Mouse (Mus musculus) left cerebral cortex, postnatal 14 days (tissue): ENCODE data around the gene Tc2n. TPM values are rescaled to one million over a fixed set of nuclear protein-coding genes. Genes with fewer than 3 reads are reported as not detected.

ENCODE experiments used
- DNase-seq, 2 experiments: peaks; one replicate each; pipeline ENCODE4 v3.0.0; 2021 to 2022; ENCODE audit warnings: low spot score in 2 of 2, mixed read lengths in 1 of 2
- intact Hi-C: fragments of 180-260 bp; cut with DNase I; formaldehyde crosslinking; loops from one replicate; pipeline ENCODE4 v1.15.1; 2025
- long read RNA-seq, 2 experiments: library from polyadenylated mRNA; stranded (forward); transcript quantifications; one replicate each; pipeline ENCODE4 v2.0.0; 2021
- total RNA-seq, 2 experiments: library from RNA; stranded (reverse); gene quantifications; 2 replicates each; pipeline ENCODE4 v1.2.3; 2021

Tc2n gene
- total RNA-seq = under 1 TPM; 0.23 to 0.29 TPM
- long read RNA-seq, experiment 1 = 0 reads
- long read RNA-seq, experiment 2 = 0 reads

- DNase-seq = peak; percentile 3 to 8
- intact Hi-C loops = no loop called here
Measured at GRCm38 (mm10) chr12:101718054-101718754, at the start of gene Tc2n. Gene Tc2n (minus strand): TSS chr12:101718523.

- intact Hi-C loops = no loop called here
- no peak for DNase-seq
Measured at GRCm38 (mm10) chr12:101767306-101768053, 49.2 kb upstream of the Tc2n start.

- DNase-seq = no peak
- intact Hi-C loops = no loop called here
Measured at GRCm38 (mm10) chr12:101766228-101766852, 48.0 kb upstream of the Tc2n start.

- no peak for DNase-seq
- intact Hi-C loops = no loop called here
Measured at GRCm38 (mm10) chr12:101764870-101765269, 46.5 kb upstream of the Tc2n start.

- intact Hi-C loops = no loop called here
- no peak for DNase-seq
Measured at GRCm38 (mm10) chr12:101763065-101763464, 44.7 kb upstream of the Tc2n start.

- DNase-seq = no peak
- intact Hi-C loops = no loop called here
Measured at GRCm38 (mm10) chr12:101762054-101762453, 43.7 kb upstream of the Tc2n start.

- intact Hi-C loops = no loop called here
- no peak for DNase-seq
Measured at GRCm38 (mm10) chr12:101759440-101760045, 41.2 kb upstream of the Tc2n start.

- DNase-seq = no peak
Measured at GRCm38 (mm10) chr12:101758698-101759097, 40.4 kb upstream of the Tc2n start.

GRCm38 (mm10) chr12:101742375-101742774, 24.1 kb upstream of the Tc2n start:
- DNase-seq = no peak
- intact Hi-C loops = no loop called here

More at GRCm38 (mm10) chr12:101758698-101759097, 40.4 kb upstream of the Tc2n start:
- intact Hi-C loops = no loop called here

GRCm38 (mm10) chr12:101740486-101740885, 22.2 kb upstream of the Tc2n start:
- intact Hi-C loops = no loop called here
- no peak for DNase-seq

GRCm38 (mm10) chr12:101740045-101740444, 21.7 kb upstream of the Tc2n start:
- intact Hi-C loops = no loop called here
- no peak for DNase-seq

- intact Hi-C loops = no loop called here
- no peak for DNase-seq
Measured at GRCm38 (mm10) chr12:101718755-101719150, 430 bp upstream of the Tc2n start.

- intact Hi-C loops = no loop called here
- DNase-seq = no peak
Measured at GRCm38 (mm10) chr12:101699176-101699575, 19.1 kb downstream of the Tc2n start.

GRCm38 (mm10) chr12:101696521-101696920, 21.8 kb downstream of the Tc2n start:
- intact Hi-C loops = no loop called here
- DNase-seq = no peak

- intact Hi-C loops = no loop called here
- DNase-seq = no peak
Measured at GRCm38 (mm10) chr12:101680538-101680937, 37.8 kb downstream of the Tc2n start.

- intact Hi-C loops = no loop called here
- no peak for DNase-seq
Measured at GRCm38 (mm10) chr12:101667502-101667901, 50.8 kb downstream of the Tc2n start.

GRCm38 (mm10) chr12:101633137-101633536, 85.2 kb downstream of the Tc2n start:
- no peak for DNase-seq
- intact Hi-C loops = no loop called here

- intact Hi-C loops = loop anchor here (5.0 kb wide), 1 partner anchor 484 kb away; no protein-coding TSS in a partner anchor
- peak; percentile 22 to 38 for DNase-seq
Measured at GRCm38 (mm10) chr12:101606622-101607021, 111.7 kb downstream of the Tc2n start.
